Mouse (Mus musculus) yolk sac, embryonic 10.5 days (tissue): Measurements from ENCODE around the gene Afg1l.

Source experiments
- DNase-seq: peaks from one replicate; pipeline ENCODE4 v3.0.0-alpha.2; 2017; ENCODE audit warnings: low spot score

Afg1l gene

DNA sequence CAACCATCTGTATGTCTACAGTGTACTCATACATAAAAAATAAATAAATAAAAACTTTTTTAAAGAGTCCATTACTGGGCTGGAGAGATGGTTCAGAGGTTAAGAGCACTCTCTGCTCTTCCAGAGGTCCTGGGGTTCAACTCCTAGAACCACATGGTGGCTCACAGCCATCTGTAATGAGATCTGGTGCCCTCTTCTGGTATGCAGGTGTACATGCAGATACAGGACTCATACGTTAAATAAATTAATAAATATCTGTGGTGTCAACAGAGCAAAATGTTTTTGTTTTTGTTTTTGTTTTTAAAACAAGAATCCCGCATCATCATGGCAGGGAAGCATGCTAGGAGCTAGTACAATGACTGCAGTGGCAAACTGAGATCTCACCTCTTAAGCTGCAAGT lies 181.3 kb downstream of the Afg1l start:
- DNase-seq: no peak

DNA sequence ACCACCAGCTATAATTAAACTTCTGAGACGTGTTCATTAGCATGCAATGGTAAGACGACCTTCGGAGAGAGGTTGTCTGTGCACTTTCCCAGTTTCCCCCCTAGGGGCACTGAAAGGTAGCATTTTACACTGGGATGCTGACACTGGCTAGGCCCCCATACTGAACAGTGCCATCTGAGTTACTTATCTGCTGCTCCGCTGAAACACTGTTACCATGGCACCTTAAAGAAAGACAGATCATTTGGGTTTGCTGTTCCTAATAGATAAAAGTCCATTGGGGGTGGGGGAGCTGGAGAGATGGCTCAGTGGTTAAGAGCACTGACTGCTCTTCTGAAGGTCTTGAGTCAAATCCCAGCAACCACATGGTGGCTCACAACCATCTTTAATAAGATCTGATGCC lies 181.8 kb downstream of the Afg1l start:
- no peak for DNase-seq

DNA sequence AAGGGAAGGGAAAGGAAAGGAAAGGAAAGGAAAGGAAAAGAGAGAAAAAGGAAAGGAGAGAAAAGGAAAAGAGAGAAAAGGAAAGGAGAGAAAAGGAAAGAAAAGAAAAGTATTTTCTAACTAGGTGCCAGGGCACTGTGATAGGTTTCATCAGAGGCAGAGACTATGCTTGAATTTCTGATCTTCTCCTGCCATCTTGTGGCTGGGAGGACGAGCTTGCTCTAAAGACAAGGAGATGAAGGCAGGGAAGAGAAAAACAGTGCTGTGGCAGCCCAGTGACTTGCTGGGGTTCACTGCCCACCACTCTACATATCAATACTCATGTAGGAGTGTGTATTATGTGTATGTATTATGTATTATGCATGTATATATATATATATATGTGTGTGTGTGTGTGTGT lies 183.3 kb downstream of the Afg1l start:
- no peak for DNase-seq

DNA sequence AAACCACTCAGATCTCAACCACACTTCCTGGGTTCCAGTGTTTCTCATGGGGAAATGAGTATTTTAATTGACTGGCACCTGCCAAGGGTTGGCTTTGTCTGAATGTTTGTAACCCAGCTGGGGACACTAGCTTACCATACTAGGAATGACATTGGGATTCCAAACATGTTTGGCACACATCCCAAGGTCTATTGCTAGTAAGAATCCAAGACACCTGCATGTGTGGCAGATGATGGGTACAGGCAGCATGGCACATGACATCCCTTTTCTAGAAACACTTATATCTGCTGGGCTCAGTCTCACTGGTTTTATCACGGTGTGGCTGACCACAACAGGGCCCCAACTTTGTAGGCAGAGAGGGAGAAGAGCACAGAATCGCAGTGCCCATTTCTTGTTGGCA lies 184.0 kb downstream of the Afg1l start:
- no peak for DNase-seq

DNA sequence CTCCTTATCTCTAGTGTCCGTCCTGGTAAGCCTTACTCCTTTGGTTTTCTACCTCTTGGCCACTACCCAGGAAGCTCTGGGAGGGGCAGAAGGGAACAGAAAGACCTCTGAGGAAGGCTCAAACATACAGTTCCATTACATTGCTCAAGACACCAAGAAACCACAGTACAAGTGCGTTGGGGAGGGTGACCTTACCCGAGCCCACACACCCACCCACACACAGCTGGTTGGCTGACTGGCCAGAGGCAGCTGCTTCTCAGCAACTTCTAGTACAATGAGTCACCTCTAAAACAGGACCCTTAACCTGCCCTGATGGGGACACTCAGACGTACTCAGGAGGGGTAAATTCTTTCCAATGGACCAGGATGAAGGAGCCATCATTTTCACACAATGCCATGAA lies 184.5 kb downstream of the Afg1l start:
- no peak for DNase-seq

DNA sequence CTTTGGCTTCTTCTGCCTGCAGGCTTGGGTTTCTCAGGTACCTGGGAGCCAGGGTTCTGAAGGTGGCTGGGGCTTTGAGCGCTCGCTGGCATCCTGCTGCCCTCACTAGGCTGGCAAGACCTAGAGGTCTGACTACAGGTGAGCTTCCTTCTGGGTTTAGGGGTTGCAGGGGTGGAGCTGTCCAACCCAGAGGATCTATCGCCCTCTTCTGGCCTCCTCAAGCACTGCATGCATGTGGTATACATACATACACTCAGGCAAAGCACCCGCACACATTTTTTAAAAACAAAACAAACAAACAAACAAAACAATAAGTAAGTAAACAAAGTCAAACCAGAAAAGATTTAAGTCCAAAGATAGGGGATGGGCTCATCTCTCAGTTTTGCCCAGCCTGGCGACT lies 187.0 kb downstream of the Afg1l start:
- no peak for DNase-seq

DNA sequence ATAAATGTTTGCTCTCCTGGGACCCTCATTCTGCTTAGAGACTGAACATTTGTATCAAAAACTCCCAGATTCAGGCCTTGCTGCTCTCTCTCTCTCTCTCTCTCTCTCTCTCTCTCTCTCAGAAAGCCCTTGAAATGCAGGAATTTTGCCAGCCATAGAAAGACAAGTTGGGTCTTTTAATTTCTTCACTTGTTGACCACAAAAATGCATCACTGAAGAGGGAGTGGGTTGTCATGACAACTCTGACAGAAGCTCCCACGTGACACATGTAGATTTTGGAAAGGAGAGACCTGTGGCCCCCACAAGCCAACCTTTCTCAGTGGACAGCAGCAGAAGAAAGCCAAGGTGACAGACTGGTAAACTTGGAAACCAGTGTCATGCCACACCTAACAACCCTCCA lies 190.7 kb downstream of the Afg1l start:
- DNase-seq: no peak

DNA sequence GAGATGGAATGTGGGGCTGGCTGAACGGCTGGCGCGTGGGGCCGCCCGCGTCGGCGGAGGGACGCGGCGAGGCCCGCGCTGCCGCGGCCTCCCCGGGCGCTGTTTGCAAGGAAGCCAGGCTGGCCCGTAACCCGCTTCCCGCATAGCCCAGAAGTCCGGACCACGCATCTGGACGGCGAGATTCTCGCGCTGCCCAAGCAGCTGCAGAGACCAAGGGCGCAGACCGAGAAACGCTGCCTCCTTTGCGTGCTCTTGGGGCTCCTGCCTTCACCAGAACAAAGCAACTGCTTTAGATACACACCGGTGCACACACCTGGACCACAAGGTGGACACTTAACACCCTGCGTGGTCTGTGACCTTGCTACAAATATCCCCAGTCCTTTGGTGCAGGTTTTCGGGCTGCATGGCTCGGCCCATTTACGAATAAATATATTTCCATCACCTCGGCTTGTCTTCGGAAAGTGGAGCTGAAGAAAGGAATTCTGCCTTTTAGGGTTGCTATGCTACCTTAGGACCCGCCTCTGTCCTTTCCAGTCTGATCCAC lies 200.0 kb downstream of the Afg1l start:
- DNase-seq: no peak

DNA sequence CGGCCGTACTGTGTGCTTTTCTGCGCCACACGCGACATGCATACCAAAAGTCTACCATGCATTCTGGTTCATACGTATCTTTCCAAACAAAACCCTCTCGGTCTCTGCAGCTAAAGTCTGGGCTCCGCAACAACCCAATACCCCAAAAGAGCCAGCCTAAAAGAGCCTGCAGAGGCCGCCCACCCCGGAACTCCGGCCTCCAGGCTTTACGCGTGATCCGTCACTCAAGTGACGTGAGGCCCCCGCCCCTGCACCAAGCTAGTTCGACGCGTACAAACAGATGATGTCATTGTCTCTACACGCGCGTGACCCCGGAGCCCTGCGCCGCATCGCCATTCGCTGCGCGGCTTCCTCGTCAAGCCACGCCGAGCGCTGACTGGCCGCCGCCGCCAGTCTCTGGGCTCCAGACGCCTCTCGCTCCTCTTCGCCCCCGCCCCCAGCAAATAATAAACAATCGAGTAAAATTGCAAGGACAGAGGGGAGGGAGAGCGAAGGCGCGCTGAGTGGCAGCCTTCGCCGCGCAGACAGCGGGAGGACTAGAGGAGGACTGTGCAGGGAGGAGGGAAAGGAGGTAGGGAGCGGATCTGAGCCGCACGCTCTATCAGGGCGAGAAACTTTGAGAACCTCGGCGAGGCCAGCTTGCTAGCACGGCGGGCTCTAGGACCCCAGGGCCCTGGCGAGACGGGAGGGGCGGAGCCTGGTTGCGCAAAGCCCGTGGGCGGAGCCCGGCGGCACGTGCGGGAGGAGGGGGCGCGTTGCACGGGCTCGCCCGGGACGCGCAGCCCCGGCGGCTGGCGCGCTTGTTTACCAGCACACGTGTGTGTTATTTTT lies 200.7 kb downstream of the Afg1l start:
- peak; percentile 98 for DNase-seq

DNA sequence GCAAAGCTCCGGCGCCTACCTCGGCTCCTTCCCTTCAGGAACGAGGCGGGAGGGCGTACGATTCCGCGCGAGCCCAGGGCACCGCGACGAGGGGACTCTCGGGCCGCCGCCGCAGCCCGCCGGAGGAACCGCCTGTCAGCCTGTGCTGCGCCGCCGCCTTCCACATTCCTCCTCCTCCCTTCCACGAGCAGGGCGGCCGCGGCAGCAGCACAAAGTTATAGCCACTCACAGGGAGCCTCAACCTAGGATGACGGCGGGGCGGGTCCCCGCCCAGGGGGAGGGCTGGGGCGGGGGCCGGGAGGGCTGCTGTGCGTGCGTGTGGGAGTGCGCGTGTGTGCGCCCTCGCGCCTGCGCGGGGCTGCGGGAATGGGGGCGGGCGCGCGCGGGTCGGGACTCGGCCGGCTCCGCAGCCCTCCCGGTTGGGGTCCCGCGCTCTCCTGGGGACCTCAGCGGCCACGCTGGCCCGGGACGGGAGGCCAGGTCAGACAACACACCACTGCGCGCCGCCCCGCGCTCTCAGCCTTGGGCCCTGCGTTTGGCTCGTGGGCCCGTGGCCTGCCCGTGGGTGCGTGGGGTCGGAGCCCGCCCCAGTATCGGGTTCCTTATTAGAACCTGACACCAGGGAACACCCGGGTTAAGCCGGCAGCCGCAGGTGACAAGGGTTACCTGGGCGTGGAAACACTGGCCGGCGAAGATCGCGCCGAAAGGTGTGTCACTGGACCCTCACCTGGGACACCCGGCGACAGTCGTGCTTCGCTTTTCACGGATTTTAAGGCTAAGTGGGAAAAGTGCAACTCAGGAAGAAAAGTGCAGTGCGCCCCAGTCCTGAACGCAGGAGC lies 201.6 kb downstream of the Afg1l start, which contains the start of gene Foxo3:
TSS of gene Foxo3 (minus strand) at position 249 of the 839 bp plus-strand sequence.
- DNase-seq: peak; percentile 93

DNA sequence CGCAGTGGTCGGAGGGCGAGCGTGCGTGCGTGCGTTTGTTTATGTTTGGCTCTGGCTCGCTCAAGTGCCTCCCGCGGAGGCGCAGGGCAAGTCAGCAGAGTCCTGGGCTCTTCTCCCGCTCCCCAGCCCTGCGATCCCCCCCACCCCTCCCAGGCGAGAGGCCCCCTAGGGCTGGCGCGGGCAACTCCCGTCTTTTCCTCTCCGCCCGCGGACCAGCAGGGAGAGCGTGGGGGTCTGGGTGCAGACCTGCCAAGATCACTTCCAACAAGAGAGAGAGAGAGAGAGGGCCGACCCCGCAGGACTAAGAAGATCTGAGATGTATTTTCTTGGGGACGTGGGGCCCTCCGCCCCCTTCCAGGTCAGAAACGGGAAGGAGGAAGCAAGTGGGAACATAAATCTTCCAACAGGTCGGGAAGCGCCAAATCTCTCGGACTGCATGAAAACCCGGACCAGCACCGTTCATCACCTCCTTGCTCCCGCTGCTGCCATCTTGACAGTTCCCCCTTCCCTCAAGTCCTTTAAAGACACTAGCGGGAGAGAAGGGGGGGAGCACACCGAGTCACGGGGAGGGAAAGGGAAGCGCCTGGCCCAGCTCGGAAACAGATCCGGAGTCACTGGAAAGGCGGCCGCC lies 202.4 kb downstream of the Afg1l start:
- DNase-seq: peak; percentile 84

DNA sequence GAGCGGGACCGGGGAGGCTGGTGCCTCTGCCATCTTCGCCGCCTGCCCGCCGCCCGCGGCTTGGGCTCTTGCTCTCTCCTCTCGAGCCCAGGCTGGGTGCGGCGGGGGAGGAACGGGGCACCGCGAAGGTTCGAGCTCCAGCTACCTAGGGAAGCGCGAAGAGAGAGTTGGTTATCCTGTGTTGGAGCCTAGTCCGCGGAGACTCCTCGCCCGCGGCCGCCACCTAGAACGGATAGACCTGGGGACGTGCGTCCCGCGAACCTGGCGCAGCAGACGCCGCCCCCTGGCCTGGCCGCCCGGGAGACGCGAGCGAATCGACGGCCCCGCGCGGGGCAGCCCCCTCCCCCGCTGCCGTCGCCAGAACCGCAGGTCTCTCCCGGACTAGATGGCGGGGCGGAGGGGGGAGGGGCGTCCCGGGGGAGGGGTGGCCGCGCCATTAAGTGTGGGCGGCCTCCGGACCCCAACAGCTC lies 202.9 kb downstream of the Afg1l start:
- no peak for DNase-seq

DNA sequence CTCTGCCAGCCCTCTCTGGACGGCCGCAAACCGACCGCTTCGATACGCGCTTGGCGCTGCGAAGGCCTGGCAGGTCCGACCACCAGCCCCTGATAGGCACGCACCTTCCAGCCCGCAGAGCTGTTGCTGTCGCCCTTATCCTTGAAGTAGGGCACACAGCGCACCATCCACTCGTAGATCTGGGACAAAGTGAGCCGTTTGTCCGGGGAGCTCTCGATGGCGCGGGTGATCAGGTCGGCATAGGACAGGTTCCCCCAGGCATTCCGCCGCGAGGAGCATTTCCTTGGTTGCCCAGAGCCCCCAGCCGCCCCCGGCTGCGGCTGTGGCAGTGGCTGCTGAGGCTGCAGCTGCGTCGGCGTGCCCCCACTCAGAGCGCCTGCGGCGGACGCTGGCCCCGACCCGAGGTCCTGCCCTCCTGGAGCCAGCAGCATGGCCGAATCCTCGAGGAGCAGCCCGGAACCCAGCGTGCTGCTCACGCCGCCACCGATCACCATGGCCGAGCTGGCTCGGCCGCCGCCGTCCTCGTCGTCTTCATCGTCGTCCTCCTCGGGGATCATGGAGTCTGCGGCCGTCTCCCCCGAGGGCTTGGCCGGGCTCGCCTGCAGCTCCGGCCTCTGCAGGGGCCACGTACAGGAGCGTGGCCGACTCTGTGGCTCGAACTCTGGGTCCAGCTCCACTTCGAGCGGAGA lies 203.5 kb downstream of the Afg1l start:
- no peak for DNase-seq

DNA sequence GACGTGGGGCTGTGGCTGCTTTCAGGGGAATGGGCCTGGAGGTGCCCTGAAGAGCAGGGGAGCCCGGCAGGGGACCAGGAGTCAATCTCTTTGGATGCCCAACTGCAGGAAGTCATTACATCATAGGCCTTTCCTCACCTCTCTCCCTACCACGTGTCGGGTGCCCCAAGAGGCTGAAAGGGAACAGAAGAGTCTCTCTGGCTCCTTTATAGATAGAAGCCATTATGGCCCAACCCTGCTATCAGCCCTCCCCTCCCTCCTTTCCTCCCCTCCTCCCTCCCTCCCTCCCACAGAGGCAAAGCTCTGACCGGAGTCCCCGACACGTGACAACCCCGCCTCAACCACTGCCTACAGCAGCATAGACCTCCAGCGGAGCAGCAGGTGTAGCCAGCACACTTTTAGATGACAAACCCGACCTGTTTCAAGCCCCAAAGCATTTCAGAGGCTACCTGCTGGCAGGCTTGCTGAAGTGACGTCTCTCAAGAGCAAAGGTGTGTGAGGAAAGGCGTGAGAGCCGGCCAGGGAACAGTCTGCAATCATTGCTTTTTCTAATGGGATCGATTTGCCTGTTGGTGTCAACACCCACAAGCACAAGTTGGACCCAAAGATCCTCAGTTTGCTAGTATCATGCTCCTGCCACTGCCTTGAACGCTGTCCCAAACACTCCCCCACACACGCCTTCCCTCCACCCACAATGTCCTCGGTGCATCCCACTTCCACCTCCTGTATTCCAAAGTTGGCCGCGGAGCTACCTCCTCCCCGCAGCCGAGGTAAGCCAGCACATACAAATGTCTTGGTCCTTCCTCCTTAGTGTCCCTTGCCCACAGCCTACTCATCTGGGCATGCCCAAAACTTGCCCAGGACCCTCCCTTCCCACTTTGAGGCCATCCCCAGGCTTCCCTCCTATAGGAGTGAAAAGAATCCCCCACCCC lies 204.3 kb downstream of the Afg1l start:
- DNase-seq: peak; percentile 81

DNA sequence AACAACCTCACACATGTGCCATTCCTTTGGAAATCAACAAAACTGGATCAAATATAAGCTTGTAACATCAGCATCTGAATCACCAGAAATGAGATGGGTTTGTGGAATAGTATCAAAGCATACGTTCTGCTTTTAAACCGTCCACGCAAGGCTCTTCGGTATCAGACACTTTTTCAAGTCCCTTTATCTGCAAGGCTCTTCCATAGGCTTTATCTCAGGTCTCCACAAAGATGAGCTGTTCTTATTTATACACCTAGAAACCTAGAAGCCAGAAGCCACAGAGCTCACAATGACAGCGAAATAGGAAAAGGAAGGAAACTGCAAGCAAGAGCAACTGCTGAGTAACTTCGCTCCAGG lies 205.0 kb downstream of the Afg1l start:
- no peak for DNase-seq

DNA sequence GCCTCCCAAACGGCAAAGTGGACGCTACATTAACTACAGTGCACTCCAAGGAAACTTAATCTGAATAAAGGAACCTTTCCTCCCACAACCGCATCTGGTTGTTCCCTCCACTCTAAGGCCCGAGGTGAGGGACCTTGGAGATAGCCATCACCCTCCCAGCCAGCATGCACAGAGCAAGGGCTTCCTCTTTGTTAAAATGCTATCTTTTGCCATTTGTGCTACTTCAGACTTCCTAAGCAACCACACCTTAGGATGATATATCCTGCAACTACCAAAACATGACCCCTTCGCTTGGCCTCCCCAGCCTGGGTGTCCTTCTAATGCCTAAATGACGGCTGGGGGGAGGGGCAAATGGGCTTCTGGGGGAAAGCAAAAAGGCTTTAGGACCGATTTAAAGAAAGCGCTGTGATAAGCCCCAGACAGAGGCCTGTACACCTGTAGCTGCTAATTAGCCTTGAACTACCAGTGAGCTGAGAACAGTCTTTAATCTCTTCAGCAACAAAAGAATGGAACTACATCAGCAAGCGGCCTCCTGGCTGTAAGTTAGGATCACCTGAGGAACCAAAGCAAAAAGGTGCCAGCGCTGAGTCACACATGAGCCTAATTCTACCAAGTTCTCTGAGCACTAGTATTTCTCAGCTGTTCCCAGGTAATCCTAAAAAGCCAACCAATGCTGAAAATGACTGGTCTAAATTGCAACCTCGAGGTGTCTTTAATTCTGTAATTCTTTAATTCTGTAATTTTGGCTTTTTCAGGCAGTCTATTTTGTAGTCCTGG lies 206.7 kb downstream of the Afg1l start:
- DNase-seq: no peak

DNA sequence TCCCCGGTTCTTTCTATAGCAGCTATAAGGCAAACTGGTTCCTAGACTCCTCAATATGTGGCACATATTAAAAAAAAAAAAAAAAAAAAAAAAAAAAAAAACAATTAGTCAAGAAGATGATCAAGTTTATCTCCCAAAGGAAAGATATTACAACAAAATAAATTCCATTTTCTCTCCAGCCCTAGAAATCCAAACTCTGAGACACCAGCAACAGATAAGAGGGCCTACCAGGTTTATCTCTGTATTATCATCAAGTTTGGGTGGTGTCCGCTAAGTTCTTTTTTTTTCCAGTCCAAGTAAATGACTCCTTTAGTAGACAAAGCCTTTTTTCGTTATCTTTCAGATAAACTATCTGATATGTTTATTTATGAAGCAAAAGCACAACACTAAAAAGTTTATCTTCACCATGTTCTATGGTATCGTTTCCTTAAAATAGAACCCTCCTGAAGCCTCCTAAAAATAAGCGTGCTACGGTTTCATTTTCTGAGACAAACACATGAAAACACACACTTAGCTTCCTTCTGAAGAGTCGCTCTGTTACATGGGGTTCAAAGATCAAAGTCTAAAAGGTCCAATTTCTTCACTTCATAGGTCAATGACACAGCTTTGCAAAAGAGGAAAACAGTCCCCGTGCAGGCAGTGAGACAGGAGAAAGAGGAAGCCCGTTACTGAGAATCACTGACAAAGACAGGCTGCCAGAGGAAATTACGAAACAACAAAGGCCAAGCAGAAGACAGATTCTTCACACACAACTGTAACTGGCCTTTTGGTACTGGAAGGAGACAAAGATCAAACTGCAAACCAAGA lies 207.9 kb downstream of the Afg1l start:
- DNase-seq: peak; percentile 75

DNA sequence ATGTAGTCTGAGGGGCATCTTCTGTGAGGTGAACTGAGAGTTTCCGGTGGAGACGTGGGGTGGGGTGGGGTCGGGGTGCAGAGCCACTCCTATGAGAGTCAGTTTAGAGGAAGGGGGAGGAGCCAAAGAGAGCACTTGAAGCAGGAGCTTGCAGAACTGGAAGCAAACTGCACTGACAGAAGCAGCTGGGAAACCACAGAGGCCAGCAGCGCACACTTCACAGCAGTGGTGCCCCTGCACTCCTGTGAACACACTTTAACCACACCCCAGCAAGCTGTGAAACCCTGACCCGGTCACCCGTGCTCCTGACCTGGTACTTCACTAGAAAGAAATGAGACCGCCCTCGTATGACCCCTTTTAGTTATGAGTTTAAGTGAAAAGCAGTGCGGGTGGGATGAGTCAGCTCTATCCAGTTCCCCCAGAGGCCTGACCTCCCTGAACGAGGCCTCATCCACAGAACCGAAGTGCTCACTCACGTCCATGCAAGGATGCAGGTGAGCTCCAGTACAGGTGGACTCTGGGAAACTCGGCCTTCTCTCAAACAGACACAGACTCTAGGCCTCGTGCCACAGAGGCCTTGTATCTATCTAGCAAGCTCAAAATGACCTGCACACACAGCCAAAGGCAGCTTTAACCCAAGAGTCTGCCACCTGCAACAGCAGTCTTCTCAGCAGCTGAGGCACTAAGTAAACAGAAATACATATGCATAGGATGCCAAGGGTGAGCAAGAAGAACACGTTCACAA lies 208.9 kb downstream of the Afg1l start:
- no peak for DNase-seq
